Mouse (Mus musculus) duodenum, adult 2 months (tissue): ENCODE measurements around the gene Fam92a. TPM values are rescaled to one million over a fixed set of nuclear protein-coding genes. Genes with fewer than 3 reads are reported as not detected.

Experiments used
- polyA plus RNA-seq: library from polyadenylated mRNA; depleted of rRNA; stranded (reverse); fragments of >200 nt; gene quantifications from 2 replicates; pipeline ENCODE4 v1.2.3, GENCODE M21; 2012; ENCODE audit warnings: low replicate concordance; rRNA removed

Fam92a gene
- polyA plus RNA-seq, result 1.2 and 1.5 TPM in 2 replicates

GRCm38 (mm10) chr4:12171318-12172091 is at the start of gene Fam92a:
Gene Fam92a, minus strand, starts transcription at chr4:12172015.

GRCm38 (mm10) chr4:12140141-12140567 is 31.7 kb downstream of the Fam92a start, which contains the start of gene Rbm12b1:
Gene Rbm12b1, plus strand, starts transcription at chr4:12140264.

Other genes with a start within 250 kb of the Fam92a start
- gene Gm10604, start 190.8 kb downstream of the Fam92a start, polyA plus RNA-seq, result not detected in 2 replicates
- gene Rbm12b2, start 82.6 kb downstream of the Fam92a start, polyA plus RNA-seq, result 0.19 and 0.20 TPM in 2 replicates
- gene Rbm12b1, start 31.8 kb downstream of the Fam92a start, polyA plus RNA-seq, result 0.63 and 1.9 TPM in 2 replicates